Mouse (Mus musculus): ENCODE results near the gene Trmo. TPM values are rescaled to one million over a fixed set of nuclear protein-coding genes. Genes with fewer than 3 reads are reported as not detected.
A peak's percentile ranks its signal among the peaks of the same experiment; 100 is the strongest.

Gene Trmo
- polyA plus RNA-seq, 1 experiment from 2014 or later: 6.1 TPM

DNA sequence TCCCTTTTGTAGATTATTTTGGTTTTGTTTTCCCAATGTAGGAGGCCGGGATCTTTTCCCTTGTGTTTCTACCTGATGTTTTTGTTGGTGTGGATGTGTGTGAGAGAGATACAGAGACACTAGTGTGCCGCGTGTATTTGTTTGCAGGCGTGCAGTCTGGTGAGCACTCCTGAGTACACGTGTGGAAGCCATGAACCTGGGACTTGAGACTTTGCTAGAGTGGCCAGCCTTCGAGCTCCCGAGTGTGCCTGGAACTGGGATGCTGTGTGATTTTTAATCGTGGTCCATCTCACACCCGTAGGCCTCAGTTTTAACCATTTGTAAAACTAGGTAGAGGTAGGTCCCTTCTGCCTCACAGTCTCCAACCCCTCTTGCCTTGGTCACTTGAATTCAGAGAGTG, 40.3 kb downstream of the Trmo start:
- Histone ChIP-seq H3K9me3 (ENCODE audit: low read length) (no peaks in the 10 kb centered on the region), H3K27ac (ENCODE audit: low read depth) (no peak overlapping the region), H3K4me3 (ENCODE audit: low read depth, low read length) (no peak overlapping the region), H3K36me3 (replicated peaks; ENCODE audit: insufficient read depth, low read length) (no peaks in the 10 kb centered on the region), H3K4me2 (ENCODE audit: low read depth, low read length) (no peak overlapping the region), H3K4me1 (ENCODE audit: insufficient read depth) (no peaks in the 10 kb centered on the region), H3K9ac (replicated peaks) (no peak overlapping the region), H3K27me3 (ENCODE audit: insufficient read depth, low read length) (peaks cover 90% of the 10 kb centered on the region)
- DNase-seq: no peak
- ATAC-seq: no peak
- TF ChIP-seq CTCF (IDR thresholded peaks at IDR 0.05; ENCODE audit: low read depth) (no peak), EP300 (IDR thresholded peaks at IDR 0.05; ENCODE audit: low read depth) (no peak)
- 29% methylated on average over 9 of the region's 9 CpGs for WGBS (ENCODE audit: insufficient replicate concordance)

DNA sequence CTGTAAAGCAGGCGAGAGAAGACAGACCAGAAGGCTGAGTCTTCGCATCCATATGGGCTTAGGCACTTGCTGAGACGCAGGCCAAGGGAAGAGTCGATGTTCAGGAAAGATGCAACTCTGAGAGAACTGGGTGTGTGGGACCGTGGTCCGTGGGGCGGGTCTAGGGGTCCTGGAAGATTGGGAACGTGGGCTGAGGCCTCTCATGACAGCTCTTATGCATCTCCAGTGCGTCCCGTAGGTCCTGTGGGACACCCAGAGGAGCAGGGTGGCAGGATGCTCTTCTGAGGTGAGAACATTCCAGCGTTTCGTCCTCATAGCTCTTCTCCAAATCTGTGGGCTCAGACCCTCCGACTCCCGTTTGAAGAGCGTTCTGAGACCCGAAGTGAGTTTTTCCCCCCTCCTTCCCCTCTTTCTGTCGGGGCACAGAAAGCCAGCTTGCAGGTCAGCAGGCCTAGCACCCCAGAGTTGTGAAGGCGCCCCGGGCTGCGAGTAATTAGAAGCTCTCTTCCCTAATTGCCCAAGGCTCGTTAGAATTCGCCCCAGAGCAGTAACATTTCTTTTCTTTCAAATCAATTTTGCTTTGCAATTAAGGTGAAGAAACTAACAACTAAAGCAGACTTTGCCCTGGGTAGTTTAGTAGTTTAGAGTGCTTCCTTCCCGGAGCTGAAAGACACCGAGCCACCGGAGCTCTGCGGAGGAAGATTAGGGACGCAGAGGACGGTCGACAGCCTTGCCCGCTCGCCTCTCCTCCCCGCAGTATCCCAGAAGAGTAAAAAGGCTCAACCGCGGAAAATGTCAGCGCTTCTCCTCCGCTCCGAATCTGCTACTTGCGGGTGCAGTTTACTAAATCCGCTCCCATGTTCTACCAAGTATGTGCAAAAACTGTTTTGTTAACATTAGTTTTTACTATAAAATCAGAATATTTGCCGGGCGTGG, 41.4 kb downstream of the Trmo start:
- Histone ChIP-seq H3K9me3 (ENCODE audit: low read length) (no peaks in the 10 kb centered on the region), H3K4me1 (ENCODE audit: insufficient read depth) (no peaks in the 10 kb centered on the region), H3K27ac (ENCODE audit: low read depth) (no peak overlapping the region), H3K4me2 (ENCODE audit: low read depth, low read length) (no peak overlapping the region), H3K4me3 (ENCODE audit: low read depth, low read length) (no peak overlapping the region), H3K36me3 (replicated peaks; ENCODE audit: insufficient read depth, low read length) (no peaks in the 10 kb centered on the region), H3K9ac (replicated peaks) (no peak overlapping the region), H3K27me3 (ENCODE audit: insufficient read depth, low read length) (peaks cover 91% of the 10 kb centered on the region)
- 5% methylated on average over 41 of the region's 41 CpGs for WGBS (ENCODE audit: insufficient replicate concordance)
- no peak for ATAC-seq
- no peak for DNase-seq
- TF ChIP-seq EP300 (IDR thresholded peaks at IDR 0.05; ENCODE audit: low read depth) (no peak), CTCF (IDR thresholded peaks at IDR 0.05; ENCODE audit: low read depth) (no peak)

DNA sequence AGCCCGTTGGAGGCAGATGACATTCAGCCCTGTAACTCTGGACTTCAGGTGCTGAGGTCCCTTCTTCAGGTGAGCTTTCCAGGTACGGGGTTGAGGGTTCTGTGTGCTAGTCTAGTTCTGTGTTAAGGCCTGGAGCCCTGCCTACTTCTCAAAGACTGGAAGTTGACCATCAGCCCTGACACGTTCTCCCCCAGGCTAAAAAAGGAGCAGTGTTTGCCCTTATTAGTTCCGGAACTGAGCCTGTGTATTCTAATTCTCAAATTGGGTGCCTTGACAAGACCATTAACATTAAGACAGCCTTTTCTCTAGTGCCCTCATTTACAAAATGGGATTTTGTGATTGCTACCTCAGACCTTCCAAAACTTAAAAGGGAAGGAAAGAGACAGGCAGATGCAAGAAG, 42.1 kb downstream of the Trmo start:
- no peak for ATAC-seq

DNA sequence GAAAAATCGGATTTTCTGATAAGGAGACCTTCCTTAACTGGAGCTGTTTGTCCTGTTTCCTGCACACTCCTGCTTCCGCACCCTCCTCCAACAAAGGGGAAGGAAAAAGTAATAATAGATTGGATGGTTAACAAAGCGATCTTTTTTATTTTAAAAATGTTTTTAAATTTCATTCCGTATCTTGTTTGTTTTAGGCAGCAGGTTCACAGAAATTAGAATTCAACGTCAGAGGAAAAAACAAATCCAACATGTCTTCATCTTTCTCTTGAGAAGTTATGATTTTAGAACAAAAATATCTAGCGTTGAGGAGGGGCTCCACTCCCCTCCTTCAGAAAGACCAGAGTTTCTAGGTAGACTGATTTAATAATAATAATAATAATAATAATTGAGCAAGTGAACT, 43.0 kb downstream of the Trmo start:
- H3K27ac ChIP-seq (ENCODE audit: low read depth): no peak overlapping the region
- WGBS (ENCODE audit: insufficient replicate concordance): 20% methylated on average over 6 of the region's 6 CpGs
- TF ChIP-seq CTCF (IDR thresholded peaks at IDR 0.05; ENCODE audit: low read depth) (no peak), EP300 (IDR thresholded peaks at IDR 0.05; ENCODE audit: low read depth) (no peak)
- H3K4me3 ChIP-seq (ENCODE audit: low read depth, low read length): no peak overlapping the region
- H3K36me3 ChIP-seq (replicated peaks; ENCODE audit: insufficient read depth, low read length): no peaks in the 10 kb centered on the region
- no peaks in the 10 kb centered on the region for H3K4me1 ChIP-seq (ENCODE audit: insufficient read depth)
- no peaks in the 10 kb centered on the region for H3K9me3 ChIP-seq (ENCODE audit: low read length)
- DNase-seq: no peak
- H3K27me3 ChIP-seq (ENCODE audit: insufficient read depth, low read length): peaks cover 97% of the 10 kb centered on the region
- ATAC-seq: no peak
- no peak overlapping the region for H3K9ac ChIP-seq (replicated peaks)
- H3K4me2 ChIP-seq (ENCODE audit: low read depth, low read length): no peak overlapping the region

More for the DNA sequence above, 42.1 kb downstream of the Trmo start:
- H3K27me3 ChIP-seq (ENCODE audit: insufficient read depth, low read length): peaks cover 97% of the 10 kb centered on the region
- no peak overlapping the region for H3K4me2 ChIP-seq (ENCODE audit: low read depth, low read length)
- no peaks in the 10 kb centered on the region for H3K4me1 ChIP-seq (ENCODE audit: insufficient read depth)
- no peak overlapping the region for H3K9ac ChIP-seq (replicated peaks)
- no peak overlapping the region for H3K27ac ChIP-seq (ENCODE audit: low read depth)
- no peak for TF ChIP-seq EP300 (IDR thresholded peaks at IDR 0.05; ENCODE audit: low read depth)
- no peak for TF ChIP-seq CTCF (IDR thresholded peaks at IDR 0.05; ENCODE audit: low read depth)
- H3K4me3 ChIP-seq (ENCODE audit: low read depth, low read length): no peak overlapping the region
- no peaks in the 10 kb centered on the region for H3K9me3 ChIP-seq (ENCODE audit: low read length)
- H3K36me3 ChIP-seq (replicated peaks; ENCODE audit: insufficient read depth, low read length): no peaks in the 10 kb centered on the region
- WGBS (ENCODE audit: insufficient replicate concordance): 10% methylated on average over 4 of the region's 4 CpGs
- no peak for DNase-seq

DNA sequence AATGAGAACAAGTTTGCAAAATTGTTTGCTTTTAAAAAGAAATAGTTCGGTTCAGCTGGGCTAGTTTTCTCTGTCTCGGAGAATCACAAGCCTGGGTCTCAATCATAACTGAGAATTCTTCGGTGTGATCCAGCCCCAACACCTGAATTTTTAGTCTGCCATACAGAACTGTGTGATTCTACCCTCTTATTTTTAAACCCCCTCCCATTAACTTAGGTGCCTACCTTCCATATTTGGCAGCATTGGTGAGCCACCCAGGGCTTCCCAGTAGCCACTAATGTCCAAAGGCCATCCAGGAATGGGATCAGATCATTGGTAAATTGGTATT, 43.5 kb downstream of the Trmo start:
- Histone ChIP-seq H3K9ac (replicated peaks) (no peak overlapping the region), H3K36me3 (replicated peaks; ENCODE audit: insufficient read depth, low read length) (no peaks in the 10 kb centered on the region), H3K27ac (ENCODE audit: low read depth) (no peak overlapping the region), H3K9me3 (ENCODE audit: low read length) (no peaks in the 10 kb centered on the region), H3K27me3 (ENCODE audit: insufficient read depth, low read length) (peaks cover 97% of the 10 kb centered on the region), H3K4me1 (ENCODE audit: insufficient read depth) (no peaks in the 10 kb centered on the region), H3K4me2 (ENCODE audit: low read depth, low read length) (no peak overlapping the region), H3K4me3 (ENCODE audit: low read depth, low read length) (no peak overlapping the region)
- WGBS (ENCODE audit: insufficient replicate concordance): 28% methylated on average over 3 of the region's 3 CpGs
- DNase-seq: no peak
- TF ChIP-seq CTCF (IDR thresholded peaks at IDR 0.05; ENCODE audit: low read depth) (no peak), EP300 (IDR thresholded peaks at IDR 0.05; ENCODE audit: low read depth) (no peak)
- ATAC-seq: no peak

DNA sequence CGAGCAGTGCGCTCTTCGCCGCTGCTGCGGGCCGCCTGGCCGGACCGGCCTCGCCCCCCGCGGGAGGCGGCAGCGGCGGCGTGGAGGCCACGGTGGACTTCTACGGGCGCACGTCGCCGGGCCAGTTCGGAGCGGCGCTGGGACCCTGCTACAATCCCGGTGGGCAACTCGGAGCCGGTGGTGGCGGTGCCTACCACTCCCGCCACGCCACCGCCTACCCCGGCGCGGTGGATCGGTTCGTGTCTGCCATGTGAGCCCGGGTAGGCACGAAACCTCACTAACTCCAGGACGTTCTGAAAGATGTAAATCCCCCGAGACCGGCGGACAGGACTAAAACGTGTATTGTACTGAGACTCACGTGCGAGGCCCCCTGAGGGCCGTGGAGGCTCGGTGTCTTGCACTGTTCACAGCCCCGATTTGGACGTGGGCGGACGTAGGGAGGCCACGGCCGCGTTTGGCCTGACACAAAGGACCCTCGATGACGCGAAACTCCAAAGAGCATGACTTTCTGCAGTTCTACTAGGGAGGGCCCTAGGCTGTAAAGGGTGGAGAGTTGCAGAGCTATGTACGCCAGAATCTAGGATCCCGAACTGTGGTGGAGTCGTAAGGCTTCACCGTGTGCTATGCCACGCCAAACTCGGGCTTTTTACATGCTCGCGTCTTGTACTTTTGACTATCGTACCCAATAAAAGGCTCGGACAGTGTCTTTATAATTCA, 44.0 kb downstream of the Trmo start:
- peak overlapping the region; percentile 33; the same call in 1 of the 2 replicates for H3K4me3 ChIP-seq (ENCODE audit: low read depth, low read length)

More for the DNA sequence above, 44.0 kb downstream of the Trmo start:
- Histone ChIP-seq H3K27ac (ENCODE audit: low read depth) (no peak overlapping the region), H3K36me3 (replicated peaks; ENCODE audit: insufficient read depth, low read length) (no peaks in the 10 kb centered on the region), H3K9ac (replicated peaks) (no peak overlapping the region), H3K27me3 (ENCODE audit: insufficient read depth, low read length) (peaks cover 97% of the 10 kb centered on the region), H3K4me2 (ENCODE audit: low read depth, low read length) (no peak overlapping the region; the same call in 1 of the 2 replicates), H3K9me3 (ENCODE audit: low read length) (no peaks in the 10 kb centered on the region), H3K4me1 (ENCODE audit: insufficient read depth) (no peaks in the 10 kb centered on the region)
- WGBS (ENCODE audit: insufficient replicate concordance): 5% methylated on average over 56 of the region's 67 CpGs
- DNase-seq: no peak
- ATAC-seq: no peak
- TF ChIP-seq CTCF (IDR thresholded peaks at IDR 0.05; ENCODE audit: low read depth) (no peak), EP300 (IDR thresholded peaks at IDR 0.05; ENCODE audit: low read depth) (no peak)

Measured in liver, postnatal 0 days (tissue).